Mouse (Mus musculus): Measurements from ENCODE around the gene Cep55. TPM values are rescaled to one million over a fixed set of nuclear protein-coding genes. Genes with fewer than 3 reads are reported as not detected.
A peak's percentile ranks its signal among the peaks of the same experiment; 100 is the strongest.

Cep55 gene
- polyA plus RNA-seq, 1 experiment from 2014 or later = 4.7 TPM

- no peak overlapping the region for H3K4me3 ChIP-seq (ENCODE audit: low read depth, low read length)
- no peak overlapping the region for H3K4me2 ChIP-seq (ENCODE audit: low read depth, low read length)
- no peak for ATAC-seq (ENCODE audit: low read depth)
- no peak overlapping the region for H3K9ac ChIP-seq (ENCODE audit: low read depth, low read length)
- no peaks in the 10 kb centered on the region for H3K9me3 ChIP-seq (replicated peaks; ENCODE audit: control insufficient read depth, low read length)
- no peaks in the 10 kb centered on the region for H3K36me3 ChIP-seq (ENCODE audit: control insufficient read depth, insufficient read depth)
- H3K27ac ChIP-seq (ENCODE audit: low read length) = no peak overlapping the region
- WGBS (ENCODE audit: insufficient replicate concordance) = 50% methylated on average over 3 of the region's 3 CpGs
- H3K27me3 ChIP-seq (ENCODE audit: control insufficient read depth, insufficient read depth, low read depth, low read length) = no peaks in the 10 kb centered on the region
- H3K4me1 ChIP-seq (ENCODE audit: control insufficient read depth, low read depth, low read length) = no peaks in the 10 kb centered on the region
Measured at GRCm38 (mm10) chr19:38081361-38081760, 26.6 kb downstream of the Cep55 start.

- no peak overlapping the region for H3K4me3 ChIP-seq (ENCODE audit: low read depth, low read length)
- 36% methylated on average over 5 of the region's 5 CpGs for WGBS (ENCODE audit: insufficient replicate concordance)
- H3K9me3 ChIP-seq (replicated peaks; ENCODE audit: control insufficient read depth, low read length) = no peaks in the 10 kb centered on the region
- no peak overlapping the region for H3K4me2 ChIP-seq (ENCODE audit: low read depth, low read length)
- no peak for ATAC-seq (ENCODE audit: low read depth)
- H3K36me3 ChIP-seq (ENCODE audit: control insufficient read depth, insufficient read depth) = no peaks in the 10 kb centered on the region
- H3K27me3 ChIP-seq (ENCODE audit: control insufficient read depth, insufficient read depth, low read depth, low read length) = no peaks in the 10 kb centered on the region
- H3K4me1 ChIP-seq (ENCODE audit: control insufficient read depth, low read depth, low read length) = no peaks in the 10 kb centered on the region
- no peak overlapping the region for H3K9ac ChIP-seq (ENCODE audit: low read depth, low read length)
- no peak overlapping the region for H3K27ac ChIP-seq (ENCODE audit: low read length)
Measured at GRCm38 (mm10) chr19:38082931-38083525, 28.2 kb downstream of the Cep55 start.

GRCm38 (mm10) chr19:38085841-38086240 lies 31.0 kb downstream of the Cep55 start:
- no peak overlapping the region for H3K4me3 ChIP-seq (ENCODE audit: low read depth, low read length)
- no peaks in the 10 kb centered on the region for H3K36me3 ChIP-seq (ENCODE audit: control insufficient read depth, insufficient read depth)
- no peaks in the 10 kb centered on the region for H3K9me3 ChIP-seq (replicated peaks; ENCODE audit: control insufficient read depth, low read length)
- no peak for ATAC-seq (ENCODE audit: low read depth)
- no peaks in the 10 kb centered on the region for H3K27me3 ChIP-seq (ENCODE audit: control insufficient read depth, insufficient read depth, low read depth, low read length)
- H3K4me1 ChIP-seq (ENCODE audit: control insufficient read depth, low read depth, low read length) = no peaks in the 10 kb centered on the region
- WGBS (ENCODE audit: insufficient replicate concordance) = 62% methylated on average over 4 of the region's 4 CpGs
- H3K9ac ChIP-seq (ENCODE audit: low read depth, low read length) = no peak overlapping the region
- H3K27ac ChIP-seq (ENCODE audit: low read length) = no peak overlapping the region
- no peak overlapping the region for H3K4me2 ChIP-seq (ENCODE audit: low read depth, low read length)

- Histone ChIP-seq H3K36me3 (ENCODE audit: control insufficient read depth, insufficient read depth) (no peaks in the 10 kb centered on the region), H3K27ac (ENCODE audit: low read length) (no peak overlapping the region)
- ATAC-seq (ENCODE audit: low read depth) = peak; percentile 77
Measured at GRCm38 (mm10) chr19:38086948-38087551, 32.2 kb downstream of the Cep55 start.

GRCm38 (mm10) chr19:38089358-38089757 lies 34.5 kb downstream of the Cep55 start:
- H3K36me3 ChIP-seq (ENCODE audit: control insufficient read depth, insufficient read depth) = no peaks in the 10 kb centered on the region
- H3K9ac ChIP-seq (ENCODE audit: low read depth, low read length) = no peak overlapping the region
- no peak overlapping the region for H3K4me3 ChIP-seq (ENCODE audit: low read depth, low read length)
- H3K4me1 ChIP-seq (ENCODE audit: control insufficient read depth, low read depth, low read length) = no peaks in the 10 kb centered on the region
- no peak overlapping the region for H3K4me2 ChIP-seq (ENCODE audit: low read depth, low read length)
- no peaks in the 10 kb centered on the region for H3K9me3 ChIP-seq (replicated peaks; ENCODE audit: control insufficient read depth, low read length)
- no peaks in the 10 kb centered on the region for H3K27me3 ChIP-seq (ENCODE audit: control insufficient read depth, insufficient read depth, low read depth, low read length)
- 58% methylated on average over 8 of the region's 8 CpGs for WGBS (ENCODE audit: insufficient replicate concordance)
- no peak overlapping the region for H3K27ac ChIP-seq (ENCODE audit: low read length)
- ATAC-seq (ENCODE audit: low read depth) = peak; percentile 72

More at GRCm38 (mm10) chr19:38086948-38087551, 32.2 kb downstream of the Cep55 start:
- Histone ChIP-seq H3K9me3 (replicated peaks; ENCODE audit: control insufficient read depth, low read length) (no peaks in the 10 kb centered on the region), H3K4me2 (ENCODE audit: low read depth, low read length) (no peak overlapping the region), H3K4me1 (ENCODE audit: control insufficient read depth, low read depth, low read length) (no peaks in the 10 kb centered on the region), H3K9ac (ENCODE audit: low read depth, low read length) (no peak overlapping the region), H3K4me3 (ENCODE audit: low read depth, low read length) (no peak overlapping the region), H3K27me3 (ENCODE audit: control insufficient read depth, insufficient read depth, low read depth, low read length) (no peaks in the 10 kb centered on the region)
- WGBS (ENCODE audit: insufficient replicate concordance) = 43% methylated on average over 11 of the region's 11 CpGs

- Histone ChIP-seq H3K27ac (ENCODE audit: low read length) (no peak overlapping the region), H3K4me1 (ENCODE audit: control insufficient read depth, low read depth, low read length) (no peaks in the 10 kb centered on the region), H3K9ac (ENCODE audit: low read depth, low read length) (no peak overlapping the region), H3K4me3 (ENCODE audit: low read depth, low read length) (no peak overlapping the region), H3K9me3 (replicated peaks; ENCODE audit: control insufficient read depth, low read length) (no peaks in the 10 kb centered on the region), H3K4me2 (ENCODE audit: low read depth, low read length) (no peak overlapping the region), H3K27me3 (ENCODE audit: control insufficient read depth, insufficient read depth, low read depth, low read length) (peaks cover 8% of the 10 kb centered on the region), H3K36me3 (ENCODE audit: control insufficient read depth, insufficient read depth) (no peaks in the 10 kb centered on the region)
- ATAC-seq (ENCODE audit: low read depth) = no peak
- 37% methylated on average over 4 of the region's 4 CpGs for WGBS (ENCODE audit: insufficient replicate concordance)
Measured at GRCm38 (mm10) chr19:38091512-38091985, 36.7 kb downstream of the Cep55 start.

- ATAC-seq (ENCODE audit: low read depth) = no peak
- H3K27ac ChIP-seq (ENCODE audit: low read length) = no peak overlapping the region
- H3K36me3 ChIP-seq (ENCODE audit: control insufficient read depth, insufficient read depth) = no peaks in the 10 kb centered on the region
- peaks cover 32% of the 10 kb centered on the region for H3K27me3 ChIP-seq (ENCODE audit: control insufficient read depth, insufficient read depth, low read depth, low read length)
- H3K9ac ChIP-seq (ENCODE audit: low read depth, low read length) = no peak overlapping the region
- no peak overlapping the region for H3K4me3 ChIP-seq (ENCODE audit: low read depth, low read length)
- no peaks in the 10 kb centered on the region for H3K9me3 ChIP-seq (replicated peaks; ENCODE audit: control insufficient read depth, low read length)
- WGBS (ENCODE audit: insufficient replicate concordance) = 12% methylated on average over 4 of the region's 4 CpGs
- H3K4me1 ChIP-seq (ENCODE audit: control insufficient read depth, low read depth, low read length) = no peaks in the 10 kb centered on the region
- peak overlapping the region; percentile 47; the same call in 1 of the 2 replicates for H3K4me2 ChIP-seq (ENCODE audit: low read depth, low read length)
Measured at GRCm38 (mm10) chr19:38096231-38096630, 41.4 kb downstream of the Cep55 start.

- WGBS (ENCODE audit: insufficient replicate concordance) = under 1% methylated on average over 77 of the region's 77 CpGs
- peak within 1 kb of the TSS; percentile 47 for H3K4me2 ChIP-seq (ENCODE audit: low read depth, low read length)
Measured at GRCm38 (mm10) chr19:38096858-38097758, 42.3 kb downstream of the Cep55 start, which contains the start of gene Ffar4. Gene Ffar4 (plus strand): TSS chr19:38097071.

More at GRCm38 (mm10) chr19:38096858-38097758, 42.3 kb downstream of the Cep55 start, which contains the start of gene Ffar4:
- ATAC-seq (ENCODE audit: low read depth) = peak; percentile 41; the same call in 1 of the 2 replicates
- Histone ChIP-seq H3K27me3 (ENCODE audit: control insufficient read depth, insufficient read depth, low read depth, low read length) (peaks cover 32% of the 10 kb centered on the region), H3K9me3 (replicated peaks; ENCODE audit: control insufficient read depth, low read length) (no peaks in the 10 kb centered on the region), H3K9ac (ENCODE audit: low read depth, low read length) (no peak within 1 kb of the TSS), H3K4me1 (ENCODE audit: control insufficient read depth, low read depth, low read length) (no peaks in the 10 kb centered on the region), H3K27ac (ENCODE audit: low read length) (no peak within 1 kb of the TSS), H3K36me3 (ENCODE audit: control insufficient read depth, insufficient read depth) (no peaks in the 10 kb centered on the region), H3K4me3 (ENCODE audit: low read depth, low read length) (peak within 1 kb of the TSS; percentile 30)

Measured in liver, embryonic 16.5 days (tissue).